Mouse (Mus musculus): ENCODE data around the gene S100a7a. TPM values are rescaled to one million over a fixed set of nuclear protein-coding genes. Genes with fewer than 3 reads are reported as not detected.

S100a7a gene
- polyA plus RNA-seq, 1 experiment from 2014 or later, result not detected

DNA sequence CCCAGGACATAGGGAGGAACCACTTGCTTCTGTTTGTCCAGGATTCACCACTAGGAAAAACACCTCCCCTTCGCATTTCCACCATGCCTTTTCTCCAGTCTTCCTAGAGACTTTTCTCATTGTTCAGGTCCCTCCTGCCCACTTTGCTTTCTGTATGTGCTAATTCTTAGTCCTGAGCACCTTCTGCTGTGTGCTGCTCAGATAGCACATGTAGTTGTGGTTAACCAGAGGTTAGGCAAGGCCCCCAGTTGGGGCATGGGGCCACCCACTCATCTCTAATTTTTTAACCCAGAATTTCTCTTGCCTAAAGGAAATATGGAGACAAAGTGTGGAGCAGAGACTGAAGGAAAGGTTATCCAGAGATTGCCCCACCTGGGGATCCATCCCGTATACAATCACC lies 48.4 kb downstream of the S100a7a start:
- H3K9ac ChIP-seq (ENCODE audit: low read depth, low read length), result no peak overlapping the region
- no peaks in the 10 kb centered on the region for H3K4me1 ChIP-seq (replicated peaks; ENCODE audit: control insufficient read depth, insufficient read depth, low read length)
- no peak overlapping the region for H3K4me2 ChIP-seq
- no peaks in the 10 kb centered on the region for H3K9me3 ChIP-seq (ENCODE audit: control insufficient read depth, low read length)
- no peak for ATAC-seq (replicated peaks; ENCODE audit: low FRiP score)
- no peak for DNase-seq (ENCODE audit: low spot score)
- H3K27ac ChIP-seq (ENCODE audit: low read depth, low read length), result no peak overlapping the region
- H3K27me3 ChIP-seq (replicated peaks; ENCODE audit: control insufficient read depth, insufficient read depth, low read length), result no peaks in the 10 kb centered on the region
- no peaks in the 10 kb centered on the region for H3K36me3 ChIP-seq (ENCODE audit: control insufficient read depth, insufficient read depth, low read length)
- WGBS, result 77% methylated on average over 2 of the region's 2 CpGs
- no peak overlapping the region for H3K4me3 ChIP-seq (ENCODE audit: low read depth, low read length)

Other genes starting within 250 kb of the S100a7a start
- gene Ints3, start 220.4 kb upstream of the S100a7a start, polyA plus RNA-seq (2014; fragmentation: Nextera tagmentation; extraction: Ambion mirVana), result 34.0 and 35.2 TPM in 2 replicates
- gene Npr1, start 188.2 kb upstream of the S100a7a start, polyA plus RNA-seq (2014; fragmentation: Nextera tagmentation; extraction: Ambion mirVana), result 8.0 and 9.2 TPM in 2 replicates
- 169 and 174 TPM in 2 replicates for gene Ilf2, start 177.9 kb upstream of the S100a7a start, polyA plus RNA-seq (2014; fragmentation: Nextera tagmentation; extraction: Ambion mirVana)
- 44.9 and 46.4 TPM in 2 replicates for gene Snapin, start 163.0 kb upstream of the S100a7a start, polyA plus RNA-seq (2014; fragmentation: Nextera tagmentation; extraction: Ambion mirVana)
- 78.2 and 86.3 TPM in 2 replicates for gene Chtop, start 144.5 kb upstream of the S100a7a start, polyA plus RNA-seq (2014; fragmentation: Nextera tagmentation; extraction: Ambion mirVana)
- gene S100a1, start 139.6 kb upstream of the S100a7a start, polyA plus RNA-seq (2014; fragmentation: Nextera tagmentation; extraction: Ambion mirVana), result 16.5 and 21.9 TPM in 2 replicates
- 21.4 and 22.7 TPM in 2 replicates for gene S100a13, start 139.6 kb upstream of the S100a7a start, polyA plus RNA-seq (2014; fragmentation: Nextera tagmentation; extraction: Ambion mirVana)
- gene S100a14, start 127.2 kb upstream of the S100a7a start, polyA plus RNA-seq (2014; fragmentation: Nextera tagmentation; extraction: Ambion mirVana), result not detected in 2 replicates
- 52.5 and 58.1 TPM in 2 replicates for gene S100a16, start 116.8 kb upstream of the S100a7a start, polyA plus RNA-seq (2014; fragmentation: Nextera tagmentation; extraction: Ambion mirVana)
- gene S100a3, start 93.4 kb upstream of the S100a7a start, polyA plus RNA-seq (2014; fragmentation: Nextera tagmentation; extraction: Ambion mirVana), result not detected in 2 replicates
- not detected in 2 replicates for gene S100a2, start 63.8 kb upstream of the S100a7a start, polyA plus RNA-seq (2014; fragmentation: Nextera tagmentation; extraction: Ambion mirVana)
- not detected in 2 replicates for gene Gm42674, start 52.1 kb upstream of the S100a7a start, polyA plus RNA-seq (2014; fragmentation: Nextera tagmentation; extraction: Ambion mirVana)
- 0.69 and 0.77 TPM in 2 replicates for gene S100a4, start 50.2 kb upstream of the S100a7a start, polyA plus RNA-seq (2014; fragmentation: Nextera tagmentation; extraction: Ambion mirVana)
- gene S100a5, start 45.5 kb upstream of the S100a7a start, polyA plus RNA-seq (2014; fragmentation: Nextera tagmentation; extraction: Ambion mirVana), result not detected in 2 replicates
- gene S100a6, start 41.1 kb upstream of the S100a7a start, polyA plus RNA-seq (2014; fragmentation: Nextera tagmentation; extraction: Ambion mirVana), result 13.9 and 14.6 TPM in 2 replicates
- 140 and 141 TPM in 2 replicates for gene S100a8, start 15.0 kb downstream of the S100a7a start, polyA plus RNA-seq (2014; fragmentation: Nextera tagmentation; extraction: Ambion mirVana)
- gene S100a9, start 41.7 kb downstream of the S100a7a start, polyA plus RNA-seq (2014; fragmentation: Nextera tagmentation; extraction: Ambion mirVana), result 93.3 and 95.1 TPM in 2 replicates
- gene Pglyrp4, start 72.9 kb downstream of the S100a7a start, polyA plus RNA-seq (2014; fragmentation: Nextera tagmentation; extraction: Ambion mirVana), result not detected in 2 replicates
- not detected in 2 replicates for gene Gm5849, start 123.9 kb downstream of the S100a7a start, polyA plus RNA-seq (2014; fragmentation: Nextera tagmentation; extraction: Ambion mirVana)